Mouse (Mus musculus) kidney, postnatal 10 days (tissue): ENCODE data around the gene Fars2.
A peak's percentile ranks its signal among the peaks of the same experiment; 100 is the strongest.

ENCODE experiments used
- DNase-seq: peaks from one replicate; pipeline ENCODE4 v3.0.0; 2021; ENCODE audit warnings: mixed read lengths

Fars2 gene

DNA sequence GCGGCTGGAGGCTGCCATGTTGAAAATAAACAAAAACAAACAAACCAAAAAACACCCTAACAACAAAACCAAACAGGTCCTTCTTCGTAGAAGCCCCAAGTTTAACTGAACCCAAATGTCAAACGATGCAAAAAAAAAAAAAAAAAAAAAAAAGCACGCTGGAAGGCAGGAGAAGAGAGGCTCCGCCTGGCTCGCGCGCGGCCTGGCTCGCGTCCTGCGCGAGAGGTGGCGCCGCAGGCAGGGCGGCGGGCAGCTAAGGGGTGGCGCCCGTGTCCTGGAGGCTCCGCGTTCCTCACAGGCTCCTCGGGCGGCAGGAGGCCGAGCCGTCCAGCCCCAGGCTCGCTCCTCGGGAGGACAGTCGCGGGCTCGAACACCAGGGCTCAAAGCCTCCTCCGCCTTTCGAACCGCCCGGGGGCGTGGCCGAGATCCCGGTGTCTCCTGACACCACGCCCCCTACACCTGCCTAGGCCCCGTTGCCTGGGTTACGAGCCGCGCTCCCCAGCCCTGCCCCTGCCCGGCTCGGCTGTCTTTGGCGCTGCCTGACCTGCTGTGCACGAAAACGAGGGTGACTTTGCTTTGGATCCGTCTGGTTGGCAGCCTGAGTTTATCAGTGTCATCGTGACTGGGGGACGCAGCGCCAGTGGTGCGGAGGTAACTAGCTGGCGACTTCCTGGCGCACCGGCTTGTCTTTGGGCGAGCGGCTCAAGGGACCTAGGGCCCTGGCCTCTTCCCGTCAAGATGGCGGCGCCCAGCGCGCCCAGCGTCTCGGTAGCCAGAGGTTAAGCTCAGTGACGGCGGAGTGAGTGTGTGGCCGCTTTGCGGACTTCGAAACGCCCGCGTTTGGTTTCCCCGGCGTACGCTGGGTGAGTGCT, at the start of gene Fars2, which contains the start of gene Lyrm4:
Gene Fars2, plus strand, starts transcription at position 270 of the 872 bp plus-strand sequence.
Gene Lyrm4, minus strand, starts transcription at position 384 of the 872 bp plus-strand sequence.
- peak; percentile 99 for DNase-seq

DNA sequence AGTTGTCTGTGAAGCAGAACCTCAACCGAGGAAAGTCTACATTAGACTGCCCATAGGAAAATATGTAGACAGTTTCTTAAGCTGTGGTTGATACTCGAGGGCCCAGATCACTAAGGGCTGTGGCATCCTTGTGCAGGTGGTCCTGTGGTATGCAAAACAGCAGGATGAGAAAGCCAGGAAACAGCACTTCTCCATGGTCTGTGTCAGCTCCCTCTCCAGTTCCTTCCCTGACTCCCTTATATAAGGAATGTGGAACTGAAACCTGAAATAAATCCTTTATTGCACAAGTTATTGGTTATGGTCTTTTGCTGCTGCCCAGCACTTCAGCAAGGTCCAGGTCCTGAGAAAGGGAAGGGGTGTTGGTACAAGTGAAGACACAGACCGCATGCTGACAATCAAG, 42.7 kb upstream of the Fars2 start:
- no peak for DNase-seq

GRCm38 (mm10) chr13:36081591-36081990, 35.6 kb upstream of the Fars2 start:
- DNase-seq, result no peak

GRCm38 (mm10) chr13:36084701-36085100, 32.5 kb upstream of the Fars2 start:
- no peak for DNase-seq

DNA sequence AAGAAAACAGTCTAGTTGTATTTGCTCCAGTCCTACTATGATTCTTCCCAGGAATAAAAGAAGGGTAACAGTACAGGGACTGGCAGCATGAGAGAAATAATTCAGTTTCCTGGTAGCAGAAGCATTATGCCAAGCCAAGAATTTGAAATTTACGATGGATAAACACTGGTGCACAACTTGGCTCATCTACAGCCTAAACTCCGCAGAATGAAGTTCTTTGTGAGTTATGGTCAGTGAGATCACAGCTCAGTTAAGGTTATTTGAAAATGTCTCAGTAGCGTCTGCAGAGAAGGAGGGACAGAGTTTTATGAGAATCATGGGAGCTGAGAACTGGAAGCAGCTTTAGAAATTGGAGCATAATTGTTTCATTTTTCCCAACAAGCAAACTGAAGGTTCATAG, 31.2 kb upstream of the Fars2 start:
- no peak for DNase-seq

DNA sequence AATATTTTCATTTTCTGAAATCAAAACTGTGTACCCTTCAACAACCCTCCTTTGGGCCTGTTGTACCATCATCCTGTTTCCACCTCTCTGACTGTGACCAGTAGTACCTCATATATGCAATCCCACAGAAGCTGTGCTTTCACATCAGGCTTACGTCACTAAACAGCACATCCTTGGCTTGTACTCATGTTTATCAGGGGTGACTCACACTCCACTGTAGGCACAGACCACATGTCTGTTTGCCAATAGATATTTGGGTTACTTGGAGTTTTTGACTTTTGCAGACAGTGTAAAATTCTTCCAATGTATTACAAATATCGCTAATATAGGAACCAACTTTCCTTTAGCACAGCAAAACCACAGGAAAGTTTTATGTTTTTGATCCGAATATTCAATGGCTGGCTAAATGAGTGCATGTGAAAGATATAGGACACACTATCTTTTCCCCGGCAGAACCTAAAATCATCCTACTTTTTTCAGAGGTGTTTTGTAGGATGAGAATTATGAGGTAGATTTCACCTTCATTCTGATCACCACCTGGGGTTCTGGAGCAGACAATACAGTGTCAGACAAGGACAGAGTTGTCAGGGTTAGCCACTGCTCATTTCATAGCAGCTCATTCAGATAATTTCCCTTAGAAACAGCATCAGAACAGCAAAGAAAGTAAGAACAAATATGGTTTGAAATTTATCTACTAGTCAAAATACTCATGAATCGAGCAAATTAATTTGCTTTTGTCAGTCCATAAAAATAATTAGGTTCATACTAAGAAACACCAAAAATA, 30.4 kb upstream of the Fars2 start:
- DNase-seq, result no peak

DNA sequence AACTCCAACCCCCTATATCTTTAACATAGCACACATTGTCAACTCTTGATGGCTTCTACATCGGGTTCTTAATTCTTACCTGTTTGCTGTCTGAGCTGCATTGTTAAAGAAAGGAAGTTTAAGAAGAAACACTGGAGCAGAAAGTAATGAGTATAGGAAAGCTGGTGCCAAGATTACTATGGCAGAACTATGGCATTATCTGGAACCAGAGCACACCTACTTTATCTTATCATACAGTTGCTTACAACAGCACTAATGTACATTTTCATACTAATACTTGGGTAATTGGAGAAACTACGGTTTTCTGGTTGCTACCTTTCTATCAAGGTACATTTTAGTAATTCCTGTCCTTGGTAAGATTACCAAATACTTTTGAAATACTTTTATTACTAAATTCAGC, 29.8 kb upstream of the Fars2 start:
- DNase-seq, result no peak

DNA sequence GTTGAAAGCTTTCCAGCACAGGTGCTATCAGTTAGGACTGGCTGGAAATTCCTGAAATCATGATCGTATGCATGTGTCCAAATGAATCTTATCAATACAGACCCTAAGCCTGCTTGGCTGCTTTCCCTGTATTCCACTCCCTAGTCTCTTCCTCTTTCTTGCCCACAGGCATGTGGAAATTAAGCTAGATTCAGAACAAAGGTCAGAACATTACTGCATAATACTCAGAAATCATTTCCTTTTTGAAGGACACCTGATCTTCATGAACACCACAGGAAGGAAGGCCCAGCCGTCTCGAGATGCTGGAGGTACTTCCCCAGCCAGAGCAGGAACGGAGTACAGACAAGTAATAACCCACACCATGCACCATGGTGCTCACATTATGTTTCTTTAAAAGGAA, 29.0 kb upstream of the Fars2 start:
- no peak for DNase-seq

DNA sequence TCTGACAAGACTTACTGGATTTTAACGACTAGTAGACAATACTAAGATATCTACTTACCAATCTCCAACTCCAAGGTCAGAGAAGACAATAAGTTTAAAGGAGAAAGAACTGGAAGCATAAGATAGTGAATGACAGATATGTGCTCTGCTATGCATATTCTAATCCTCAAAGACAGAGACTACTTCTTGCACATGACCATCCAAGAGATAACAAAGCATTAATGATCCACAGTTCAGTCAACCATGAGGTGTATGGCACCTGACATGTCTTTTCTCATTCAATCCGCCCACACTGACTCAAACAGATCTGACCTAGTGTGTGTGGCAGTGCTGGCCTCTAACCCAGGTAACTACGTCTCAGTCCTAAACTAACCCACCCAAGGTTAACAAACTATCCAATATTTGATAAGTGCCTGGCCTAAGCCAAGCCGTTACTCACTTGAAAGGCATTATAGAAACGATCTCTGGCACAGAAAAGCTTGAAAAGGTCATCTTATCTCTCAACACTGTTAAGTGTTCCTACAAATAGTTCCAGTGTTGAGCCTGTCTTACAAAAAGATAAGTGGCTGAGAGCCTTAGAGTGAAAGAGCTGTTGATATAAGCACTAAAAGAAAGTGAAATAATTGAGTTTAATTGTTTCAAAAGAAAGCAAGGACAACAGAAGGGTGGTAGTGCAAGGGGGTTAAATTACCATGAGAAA, 20.4 kb upstream of the Fars2 start:
- no peak for DNase-seq

DNA sequence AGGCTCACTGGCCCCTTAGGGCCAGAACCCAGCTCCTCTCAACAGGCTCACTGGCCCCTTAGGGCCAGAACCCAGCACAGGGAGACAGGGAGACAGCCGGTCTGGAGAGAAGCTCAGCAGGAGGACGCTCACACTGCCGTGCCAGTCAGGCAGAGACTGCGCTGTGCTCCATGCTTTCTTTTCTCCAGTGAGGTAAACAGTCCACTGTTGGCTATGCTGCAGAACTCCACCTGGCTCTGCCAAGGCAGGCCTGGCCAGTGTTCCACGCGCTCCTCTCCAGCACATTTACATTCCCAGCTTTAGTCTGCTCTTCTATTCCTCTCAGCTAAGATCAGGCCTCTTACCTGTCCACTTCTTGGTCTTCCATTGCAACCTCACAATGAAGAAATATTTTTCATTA, 11.6 kb upstream of the Fars2 start:
- DNase-seq, result no peak

GRCm38 (mm10) chr13:36108528-36108927, 8.7 kb upstream of the Fars2 start:
- no peak for DNase-seq

- DNase-seq, result no peak
Measured at GRCm38 (mm10) chr13:36111331-36111730, 5.9 kb upstream of the Fars2 start.

GRCm38 (mm10) chr13:36113181-36113580, 4.0 kb upstream of the Fars2 start:
- no peak for DNase-seq

- DNase-seq, result peak; percentile 57
Measured at GRCm38 (mm10) chr13:36116520-36117142, 581 bp upstream of the Fars2 start.

DNA sequence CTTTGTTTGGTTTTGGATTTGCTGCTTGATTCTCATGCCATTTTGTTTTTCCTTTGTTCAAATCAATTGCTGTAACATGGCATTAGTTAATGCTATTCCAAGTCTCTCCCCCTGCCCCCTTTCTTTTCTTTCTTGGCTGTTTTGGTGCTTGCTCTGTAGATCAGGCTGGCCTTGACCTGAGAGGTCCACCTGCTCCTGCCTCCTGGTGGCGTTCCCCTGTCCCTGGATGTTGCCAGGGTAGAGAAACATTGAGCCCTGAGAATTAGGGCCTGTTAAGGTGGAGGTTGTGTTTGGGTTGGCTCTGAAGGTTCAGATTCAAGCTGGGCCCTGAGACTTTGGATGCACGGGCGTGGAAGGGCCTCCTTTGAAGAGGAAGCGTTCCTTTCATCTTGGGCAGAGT, 2.5 kb downstream of the Fars2 start:
- DNase-seq, result no peak

DNA sequence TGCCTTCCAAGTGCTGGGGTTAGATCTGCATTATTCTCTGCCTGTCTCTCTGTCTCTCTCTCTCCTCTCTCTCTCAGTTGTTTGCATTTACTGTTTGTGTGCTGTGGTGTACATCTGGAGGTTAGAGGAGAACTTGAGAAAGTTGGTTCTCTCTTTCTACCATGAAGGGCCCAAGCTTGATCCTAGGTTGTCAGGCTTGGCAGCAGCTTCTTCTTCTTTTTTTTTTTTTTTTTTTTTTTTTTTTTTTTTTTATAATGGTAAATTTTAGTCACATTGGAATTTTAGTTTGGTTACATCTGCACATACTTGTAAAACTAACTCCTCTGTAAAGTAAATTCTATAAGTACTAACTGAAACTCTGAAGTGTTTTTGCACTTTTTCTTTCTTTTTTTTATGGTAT, 3.4 kb downstream of the Fars2 start:
- no peak for DNase-seq

- no peak for DNase-seq
Measured at GRCm38 (mm10) chr13:36129360-36130054, 12.3 kb downstream of the Fars2 start.

DNA sequence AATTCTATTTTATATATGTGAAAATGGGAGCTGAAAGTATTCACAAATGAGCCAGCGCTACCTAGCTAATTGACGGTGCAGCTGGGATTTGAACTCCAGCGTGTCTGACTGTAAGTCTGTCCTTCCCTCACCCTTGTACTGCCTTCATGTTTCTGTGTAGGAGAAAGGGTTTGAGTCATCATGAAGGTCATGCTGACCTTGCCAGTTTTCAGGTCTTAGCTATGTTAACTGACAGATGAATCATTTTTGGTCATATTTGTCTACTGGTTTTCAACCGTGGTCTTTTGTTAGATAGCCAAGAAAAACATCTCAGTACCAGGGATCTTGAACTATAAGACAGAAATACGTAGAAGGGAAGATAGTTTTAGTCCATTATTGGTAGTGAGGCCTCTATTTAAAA, 14.2 kb downstream of the Fars2 start:
- no peak for DNase-seq

DNA sequence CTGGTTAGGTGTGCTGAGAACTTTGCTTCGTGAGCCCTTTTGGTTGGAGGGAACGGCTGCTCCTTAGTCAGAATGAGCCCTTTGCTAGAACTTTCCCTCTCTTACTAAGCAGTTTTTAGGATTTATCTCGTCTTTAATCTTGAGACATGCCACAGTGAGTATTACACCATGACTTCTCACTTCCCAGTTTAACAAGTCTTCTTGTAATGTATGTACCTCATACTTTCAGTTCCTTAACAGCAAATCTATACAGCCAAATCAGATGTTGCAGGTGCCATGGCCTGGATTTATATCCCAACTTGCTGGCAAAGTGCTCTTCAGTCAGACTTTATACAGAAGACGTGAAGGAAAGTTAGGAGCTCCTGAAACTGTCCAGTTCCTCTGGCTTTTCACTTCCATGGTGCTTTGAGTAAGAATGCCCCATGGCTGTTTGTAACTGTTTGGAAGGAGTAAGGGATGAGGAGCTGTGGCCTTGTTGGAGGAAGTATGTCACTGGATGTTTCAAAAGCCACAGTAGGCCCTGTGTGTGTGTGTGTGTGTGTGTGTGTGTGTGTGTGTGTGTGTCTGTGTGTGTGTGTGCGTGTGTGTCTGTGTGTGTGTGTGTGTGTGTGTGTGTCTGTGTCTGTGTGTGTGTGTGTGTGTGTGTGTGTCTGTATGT, 14.9 kb downstream of the Fars2 start:
- DNase-seq, result no peak

- DNase-seq, result no peak
Measured at GRCm38 (mm10) chr13:36139703-36140102, 22.5 kb downstream of the Fars2 start.

DNA sequence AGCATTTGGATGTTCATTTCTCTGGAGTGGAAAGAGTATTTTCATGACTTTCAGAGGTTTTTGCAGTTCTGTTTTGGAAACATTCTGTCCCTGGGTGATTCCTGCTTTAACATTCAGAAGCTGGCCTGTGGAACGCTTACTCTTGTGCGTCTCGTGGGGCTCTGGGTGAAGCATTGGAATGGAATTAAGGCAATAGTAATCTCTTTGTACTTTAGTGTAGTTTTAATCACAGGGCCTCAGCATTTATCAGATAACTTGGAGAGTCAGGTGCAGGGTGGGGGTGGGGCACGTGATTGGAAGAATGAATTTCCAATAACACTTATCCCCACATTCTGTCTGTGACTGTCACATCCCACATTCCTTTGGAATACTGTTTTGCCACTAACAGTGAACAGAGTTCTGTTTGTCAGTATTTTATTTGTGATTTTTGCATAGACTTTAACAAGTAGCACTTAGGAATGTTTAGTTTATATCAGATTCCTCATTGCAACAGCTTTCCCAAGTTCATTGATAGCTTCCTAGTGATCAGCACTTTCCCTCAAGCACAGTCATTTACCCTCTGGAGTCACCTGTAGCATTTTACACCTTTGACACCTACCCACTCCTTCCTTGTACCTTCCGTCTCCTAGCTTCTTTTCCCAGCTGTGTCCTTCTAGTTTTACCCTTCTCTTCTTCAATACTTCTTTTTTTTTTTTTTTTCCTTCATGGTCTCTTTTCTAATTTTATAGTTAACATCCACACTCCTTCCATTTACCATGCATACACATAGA, 23.2 kb downstream of the Fars2 start:
- no peak for DNase-seq
